Mouse (Mus musculus) spleen, adult 2 months (tissue): ENCODE data around the gene Klb.

ENCODE experiments used
- CTCF ChIP-seq: fragments of 200-500 bp; IDR thresholded peaks from 2 replicates; pipeline ENCODE4 v1.5.1; 2011; ENCODE audit warnings: mild to moderate bottlenecking, inconsistent platforms; ENCODE audit not compliant: insufficient read depth, insufficient read length, insufficient replicate concordance; ENCODE audit errors: extremely low read depth
- POLR2A ChIP-seq: fragments of 200-500 bp; IDR thresholded peaks from 2 replicates; pipeline ENCODE4 v1.6.1; 2011; ENCODE audit warnings: low read depth, low read length, inconsistent platforms

DNA sequence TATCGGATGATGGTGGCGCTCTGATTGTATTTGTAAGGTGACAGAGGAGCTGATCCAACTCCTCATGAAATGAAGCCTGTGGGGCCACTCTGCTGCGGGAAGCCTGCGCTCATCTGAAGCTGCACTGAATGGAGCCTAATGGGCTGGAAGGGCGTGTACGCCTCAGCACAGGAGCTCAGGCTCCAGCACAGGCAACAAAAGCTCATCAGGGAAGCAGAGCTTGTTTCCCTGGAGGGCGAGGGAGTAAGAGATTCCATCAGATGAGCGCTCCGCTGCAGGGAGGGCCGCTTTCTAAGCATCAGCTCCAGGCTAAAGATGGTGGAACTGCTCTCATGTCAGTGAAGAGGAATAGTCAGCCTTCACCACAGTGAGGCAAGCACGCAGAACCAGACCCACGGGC is 59.9 kb downstream of the Klb start:
- TF ChIP-seq CTCF (no peak), POLR2A (no peak)
